Mouse (Mus musculus) MEL (cell line): ENCODE results near the gene Pde3a. TPM values are rescaled to one million over a fixed set of nuclear protein-coding genes. Genes with fewer than 3 reads are reported as not detected.

ENCODE experiments used
- DNase-seq: peaks from one replicate; pipeline ENCODE4 v3.0.0; 2011; ENCODE audit warnings: low read depth, low spot score
- H3K27ac ChIP-seq: 2 replicates; pipeline ENCODE4 v1.5.1; 2012; ENCODE audit warnings: low read depth, mild to moderate bottlenecking, control low read depth, low read length, moderate library complexity; ENCODE audit not compliant: control insufficient read depth
- H3K27me3 ChIP-seq, 2 experiments: fragments of 150-350 bp in 1 of 2; sonication (generic) in 1 of 2; 2 replicates each; pipeline ENCODE4 v1.6.1; 2012; ENCODE audit warnings: low read length in 2 of 2, mild to moderate bottlenecking in 2 of 2, improper control_type of control experiment in 1 of 2, moderate library complexity in 1 of 2; ENCODE audit not compliant: insufficient read depth in 2 of 2, control insufficient read depth in 1 of 2
- H3K36me3 ChIP-seq, 2 experiments: 2 replicates each; pipeline ENCODE4 v1.6.1; 2012 to 2014; ENCODE audit warnings: low read length in 2 of 2, improper control_type of control experiment in 1 of 2, inconsistent platforms in 1 of 2, mild to moderate bottlenecking in 1 of 2; ENCODE audit not compliant: insufficient read depth in 2 of 2, control insufficient read depth in 1 of 2
- H3K4me1 ChIP-seq, 2 experiments: fragments of 150-350 bp in 1 of 2; sonication (generic) in 1 of 2; 2 replicates each; pipeline ENCODE4 v1.6.1; 2012; ENCODE audit warnings: low read length in 2 of 2, improper control_type of control experiment in 1 of 2, mild to moderate bottlenecking in 1 of 2; ENCODE audit not compliant: insufficient read depth in 2 of 2, control insufficient read depth in 1 of 2
- H3K4me3 ChIP-seq, 2 experiments: fragments of 150-350 bp in 1 of 2; sonication (generic) in 1 of 2; 2 replicates each; pipeline ENCODE4 v1.5.1; 2012; ENCODE audit warnings: low read depth in 2 of 2, low read length in 2 of 2, mild to moderate bottlenecking in 2 of 2, moderate library complexity in 2 of 2, control low read depth in 1 of 2, improper control_type of control experiment in 1 of 2; ENCODE audit not compliant: control insufficient read depth in 1 of 2, insufficient read depth in 1 of 2
- H3K79me2 ChIP-seq: 2 replicates; pipeline ENCODE4 v1.6.1; 2012; ENCODE audit warnings: mild to moderate bottlenecking, low read length, moderate library complexity; ENCODE audit not compliant: control insufficient read depth, poor library complexity, insufficient read depth
- H3K9ac ChIP-seq: 2 replicates; pipeline ENCODE4 v1.6.1; 2012; ENCODE audit warnings: low read depth, mild to moderate bottlenecking, control low read depth, low read length, moderate library complexity; ENCODE audit not compliant: control insufficient read depth, poor library complexity, severe bottlenecking
- H3K9me3 ChIP-seq: fragments of 150-350 bp; sonication (generic); replicated peaks from 2 replicates; pipeline ENCODE4 v1.6.1; 2012; ENCODE audit warnings: mild to moderate bottlenecking, low read length, improper control_type of control experiment, moderate library complexity; ENCODE audit not compliant: insufficient read depth
- CHD1 ChIP-seq: IDR thresholded peaks from 2 replicates; pipeline ENCODE4 v1.6.1; 2012; ENCODE audit warnings: low read depth, mild to moderate bottlenecking, inconsistent platforms, low read length, improper control_type of control experiment
- E2F4 ChIP-seq: IDR thresholded peaks from 2 replicates; pipeline ENCODE4 v1.6.1; 2011; ENCODE audit warnings: low read depth, low read length, improper control_type of control experiment, borderline replicate concordance
- ELF1 ChIP-seq: IDR thresholded peaks from 2 replicates; pipeline ENCODE4 v1.6.1; 2014; ENCODE audit warnings: low read depth, mild to moderate bottlenecking, inconsistent platforms, low read length, improper control_type of control experiment, moderate library complexity
- EP300 ChIP-seq, 2 experiments: IDR thresholded peaks; 2 replicates each; pipeline ENCODE4 v1.6.1; 2011; ENCODE audit warnings: improper control_type of control experiment in 2 of 2, low read length in 2 of 2, low read depth in 1 of 2, mild to moderate bottlenecking in 1 of 2
- ETS1 ChIP-seq: IDR thresholded peaks from 2 replicates; pipeline ENCODE4 v1.6.1; 2012; ENCODE audit warnings: low read depth, mild to moderate bottlenecking, inconsistent platforms, low read length, improper control_type of control experiment, moderate library complexity
- GABPA ChIP-seq: IDR thresholded peaks from 2 replicates; pipeline ENCODE4 v1.6.1; 2012; ENCODE audit warnings: low read depth, mild to moderate bottlenecking, inconsistent platforms, low read length, improper control_type of control experiment, moderate library complexity
- JUND ChIP-seq: IDR thresholded peaks from 2 replicates; pipeline ENCODE4 v1.6.1; 2011; ENCODE audit warnings: low read depth, mild to moderate bottlenecking, improper control_type of control experiment, low read length
- MAX ChIP-seq: IDR thresholded peaks from 2 replicates; pipeline ENCODE4 v1.6.1; 2011; ENCODE audit warnings: low read length, improper control_type of control experiment
- MXI1 ChIP-seq: IDR thresholded peaks from 2 replicates; pipeline ENCODE4 v1.6.1; 2011; ENCODE audit warnings: mild to moderate bottlenecking, low read depth, low read length, improper control_type of control experiment
- MYB ChIP-seq: IDR thresholded peaks from 2 replicates; pipeline ENCODE4 v1.6.1; 2011; ENCODE audit warnings: mild to moderate bottlenecking, low read depth, low read length, improper control_type of control experiment
- MYC ChIP-seq: IDR thresholded peaks from 2 replicates; pipeline ENCODE4 v1.6.1; 2011; ENCODE audit warnings: low read depth, mild to moderate bottlenecking, low read length, improper control_type of control experiment, moderate library complexity
- NELFE ChIP-seq: IDR thresholded peaks from 2 replicates; pipeline ENCODE4 v1.6.1; 2011; ENCODE audit warnings: low read depth, low read length, improper control_type of control experiment
- POLR2AphosphoS2 ChIP-seq: IDR thresholded peaks from 2 replicates; pipeline ENCODE4 v1.6.1; 2011; ENCODE audit warnings: low read length, improper control_type of control experiment
- SMC3 ChIP-seq: IDR thresholded peaks from 2 replicates; pipeline ENCODE4 v1.6.1; 2011; ENCODE audit warnings: low read depth, low read length, improper control_type of control experiment
- UBTF ChIP-seq: IDR thresholded peaks from 2 replicates; pipeline ENCODE4 v1.6.1; 2012; ENCODE audit warnings: low read depth, mild to moderate bottlenecking, inconsistent platforms, low read length, improper control_type of control experiment, moderate library complexity, borderline replicate concordance; ENCODE audit not compliant: insufficient read depth
- ZKSCAN1 ChIP-seq: IDR thresholded peaks from 2 replicates; pipeline ENCODE4 v1.6.1; 2012; ENCODE audit warnings: low read depth, mild to moderate bottlenecking, inconsistent platforms, low read length, improper control_type of control experiment, moderate library complexity
- ZNF384 ChIP-seq: IDR thresholded peaks from 2 replicates; pipeline ENCODE4 v1.6.1; 2012; ENCODE audit warnings: low read depth, mild to moderate bottlenecking, inconsistent platforms, low read length, improper control_type of control experiment
- polyA plus RNA-seq, 2 experiments: library from polyadenylated mRNA; stranded (reverse) in 1 of 2; unstranded in 1 of 2; fragments of >175 nt in 1 of 2; fragments of >200 nt in 1 of 2; gene quantifications; 2 replicates each; pipeline versions ENCODE4 v1.2.1 to v1.2.4; 2012; ENCODE audit warnings: low replicate concordance in 2 of 2, low read depth in 1 of 2; ENCODE audit not compliant: insufficient read length in 2 of 2, insufficient read depth in 1 of 2, missing spikeins in 1 of 2
- total RNA-seq: library from RNA; depleted of rRNA; stranded (reverse); fragments of 300-350 nt; gene quantifications from 2 replicates; pipeline ENCODE4 v1.2.3, GENCODE M21; 2012

The Pde3a gene
- total and polyA plus RNA-seq, 3 experiments, result not detected

- H3K4me3 ChIP-seq, result no peak overlapping the region
- H3K4me1 ChIP-seq, result no peaks in the 10 kb centered on the region
- H3K27me3 ChIP-seq, result no peaks in the 10 kb centered on the region
- TF ChIP-seq ZNF384 (no peak), MXI1 (no peak)
- TF ChIP-seq, all 39 proteins: peak for 0
- no peak overlapping the region for H3K9ac ChIP-seq
- no peaks in the 10 kb centered on the region for H3K79me2 ChIP-seq
- H3K27ac ChIP-seq, result no peak overlapping the region
- DNase-seq, result no peak
- H3K9me3 ChIP-seq, result no peaks in the 10 kb centered on the region
- H3K36me3 ChIP-seq, result no peaks in the 10 kb centered on the region
Observed at GRCm38 (mm10) chr6:141232756-141233382, 16.2 kb upstream of the Pde3a start.

DNA sequence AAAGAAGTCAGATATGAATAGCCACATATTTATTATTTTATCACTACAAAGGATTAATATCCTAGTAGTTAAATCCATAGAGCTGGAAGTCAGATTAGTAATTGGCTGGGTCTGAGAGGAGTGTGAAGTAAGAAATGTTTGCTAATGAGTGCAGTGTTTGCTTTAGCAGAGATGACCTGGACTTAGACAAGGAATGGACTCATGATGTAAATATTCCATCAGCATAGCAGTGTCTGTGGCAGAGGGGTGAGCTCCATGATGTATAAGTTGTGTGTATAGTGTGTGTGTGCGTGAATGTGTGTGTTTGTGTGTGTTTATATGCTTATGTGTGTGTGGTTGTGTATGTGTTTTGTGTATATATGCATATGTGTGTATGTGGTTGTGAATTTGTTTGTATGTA lies 7.3 kb upstream of the Pde3a start:
- H3K27ac ChIP-seq, result no peak overlapping the region
- no peak overlapping the region for H3K9ac ChIP-seq
- TF ChIP-seq SMC3, result no peak
- no peak for TF ChIP-seq MAX
- TF ChIP-seq E2F4, result no peak
- no peak for TF ChIP-seq CHD1
- TF ChIP-seq JUND, result no peak
- TF ChIP-seq ETS1, result no peak
- no peak for TF ChIP-seq MYC
- no peak for DNase-seq
- H3K36me3 ChIP-seq, result no peaks in the 10 kb centered on the region
- H3K4me1 ChIP-seq, result no peaks in the 10 kb centered on the region
- H3K4me3 ChIP-seq, result no peak overlapping the region
- no peaks in the 10 kb centered on the region for H3K27me3 ChIP-seq
- H3K79me2 ChIP-seq, result no peaks in the 10 kb centered on the region
- H3K9me3 ChIP-seq, result no peaks in the 10 kb centered on the region

GRCm38 (mm10) chr6:141245089-141245488 lies 4.0 kb upstream of the Pde3a start:
- TF ChIP-seq UBTF (no peak), MAX (no peak), MXI1 (no peak), EP300 (IDR thresholded peaks at IDR 0.05; ENCODE audit: low read depth in 1 of 2, low read length in 2 of 2) (no peak), POLR2AphosphoS2 (no peak), ZKSCAN1 (no peak), MYB (no peak), ZNF384 (no peak), NELFE (no peak), ELF1 (no peak), GABPA (no peak)
- Histone ChIP-seq H3K27me3 (no peaks in the 10 kb centered on the region), H3K9ac (no peak overlapping the region), H3K27ac (no peak overlapping the region), H3K36me3 (no peaks in the 10 kb centered on the region), H3K9me3 (no peaks in the 10 kb centered on the region), H3K4me1 (no peaks in the 10 kb centered on the region), H3K4me3 (no peak overlapping the region), H3K79me2 (no peaks in the 10 kb centered on the region)
- DNase-seq, result no peak
